29 mouse cellular contexts compared by ENCODE assay signal in genomic region chr11:67381833-67382232, GRCm38 (mm10).
DNase-seq lines count a peak whose midpoint lies in the region; ATAC-seq and TF ChIP-seq lines count a peak whose summit lies in the region.
"Had no signal": no experiment of that assay in that cellular context is flagged by ENCODE, and none has a peak within 500 bp of the region (broad histone marks: within the 10 kb centered on the region; RNA-seq: fewer than 3 reads in every experiment).

No protein-coding gene starts in this region.

- H3K4me3 ChIP-seq in kidney, embryonic 14.5 days (ENCODE audit: low read length) = no peak overlapping the region
- no peak overlapping the region for H3K4me3 ChIP-seq in stomach, postnatal 0 days (ENCODE audit: low read depth, low read length)
- H3K4me3 ChIP-seq: embryonic facial prominence, embryonic 13.5 days; forebrain, embryonic 10.5 days; hindbrain, embryonic 12.5 days; midbrain, embryonic 10.5 days; midbrain, embryonic 15.5 days; stomach, embryonic 15.5 days had no signal

- H3K36me3 ChIP-seq in kidney, embryonic 14.5 days (ENCODE audit: control insufficient read depth, insufficient read depth, low read length) = no peaks in the 10 kb centered on the region
- H3K36me3 ChIP-seq in stomach, postnatal 0 days (ENCODE audit: control insufficient read depth, insufficient read depth, low read length) = no peaks in the 10 kb centered on the region
- H3K36me3 ChIP-seq: embryonic facial prominence, embryonic 13.5 days; forebrain, embryonic 10.5 days; hindbrain, embryonic 12.5 days; midbrain, embryonic 10.5 days; midbrain, embryonic 15.5 days; stomach, embryonic 15.5 days had no signal

- TF ChIP-seq CTCF in stomach, postnatal 0 days (IDR thresholded peaks at IDR 0.05; ENCODE audit: low read depth) = no peak

- no peaks in the 10 kb centered on the region for H3K27me3 ChIP-seq in kidney, embryonic 14.5 days (ENCODE audit: control insufficient read depth, insufficient read depth, low read length)
- no peaks in the 10 kb centered on the region; the same call in 1 of the 2 replicates for H3K27me3 ChIP-seq in stomach, postnatal 0 days (ENCODE audit: control insufficient read depth, insufficient read depth, low read length)
- H3K27me3 ChIP-seq: CH12.LX; embryonic facial prominence, embryonic 13.5 days; midbrain, embryonic 15.5 days; stomach, embryonic 15.5 days had no signal

- 57% methylated on average over 4 of the region's 4 CpGs for WGBS in kidney, embryonic 14.5 days
- WGBS in stomach, postnatal 0 days = 55% methylated on average over 4 of the region's 4 CpGs

- no peak overlapping the region for H3K9ac ChIP-seq in kidney, embryonic 14.5 days (ENCODE audit: low read depth, low read length)
- H3K9ac ChIP-seq in stomach, postnatal 0 days (ENCODE audit: low read length) = no peak overlapping the region
- H3K9ac ChIP-seq: embryonic facial prominence, embryonic 13.5 days; forebrain, postnatal 0 days; hindbrain, embryonic 12.5 days; liver, embryonic 14.5 days; midbrain, embryonic 15.5 days; stomach, embryonic 15.5 days had no signal

- no peak for TF ChIP-seq EP300 in stomach, postnatal 0 days (optimal IDR thresholded peaks at IDR 0.05)

- H3K27ac ChIP-seq in kidney, embryonic 14.5 days (ENCODE audit: low read depth, low read length) = no peak overlapping the region
- no peak overlapping the region for H3K27ac ChIP-seq in stomach, postnatal 0 days (replicated peaks)
- H3K27ac ChIP-seq: embryonic facial prominence, embryonic 13.5 days; forebrain, embryonic 10.5 days; hindbrain, embryonic 12.5 days; hindbrain, postnatal 0 days; liver, embryonic 14.5 days; midbrain, embryonic 10.5 days; midbrain, embryonic 15.5 days; stomach, embryonic 15.5 days had no signal

- ATAC-seq in kidney, embryonic 14.5 days (ENCODE audit: low FRiP score, low TSS enrichment) = no peak
- ATAC-seq in activated CD4-positive, CD25-positive, alpha-beta regulatory T cell, adult 4 months = no peak
- ATAC-seq in stomach, postnatal 0 days (ENCODE audit: low FRiP score, low TSS enrichment) = no peak
- ATAC-seq: forebrain, postnatal 0 days; hindbrain, postnatal 0 days; intestine, embryonic 16.5 days; midbrain, embryonic 15.5 days; Patski had no signal

- H3K4me2 ChIP-seq in kidney, embryonic 14.5 days (replicated peaks; ENCODE audit: low read depth, low read length) = no peak overlapping the region
- no peak overlapping the region for H3K4me2 ChIP-seq in stomach, postnatal 0 days (replicated peaks; ENCODE audit: low read depth)
- H3K4me2 ChIP-seq: embryonic facial prominence, embryonic 13.5 days; heart, embryonic 11.5 days; hindbrain, embryonic 12.5 days; midbrain, embryonic 15.5 days; stomach, embryonic 15.5 days had no signal

- H3K9me3 ChIP-seq in kidney, embryonic 14.5 days (ENCODE audit: control insufficient read depth, low read length) = no peaks in the 10 kb centered on the region
- H3K9me3 ChIP-seq in stomach, postnatal 0 days (ENCODE audit: control insufficient read depth, low read length) = no peaks in the 10 kb centered on the region
- H3K9me3 ChIP-seq: embryonic facial prominence, embryonic 13.5 days; forebrain, embryonic 10.5 days; hindbrain, embryonic 12.5 days; midbrain, embryonic 10.5 days; midbrain, embryonic 15.5 days; stomach, embryonic 15.5 days had no signal

- peak; percentile 26 for DNase-seq in adrenal gland, adult 2 months
- no peak for DNase-seq in adrenal gland, postnatal 4 days (ENCODE audit: low spot score in 2 of 2)
- peak; percentile 18 for DNase-seq in kidney, adult 18-20 months
- DNase-seq in kidney, adult 9 months = peak; percentile 35
- no peak for DNase-seq in stomach, postnatal 0 days (ENCODE audit: low spot score)
- DNase-seq: adrenal gland, postnatal 10 days; cerebellum, adult 18-20 months; forebrain, postnatal 0 days; gastrocnemius, postnatal 14 days; heart, postnatal 36 days; liver; lung, adult 2 months; lung, postnatal 14 days; right cerebral cortex, postnatal 25 days; thymus, postnatal 14 days had no signal

- H3K4me1 ChIP-seq in kidney, embryonic 14.5 days (ENCODE audit: control insufficient read depth, insufficient read depth, low read length) = no peaks in the 10 kb centered on the region
- no peaks in the 10 kb centered on the region for H3K4me1 ChIP-seq in stomach, postnatal 0 days (replicated peaks; ENCODE audit: control insufficient read depth, insufficient read depth)
- H3K4me1 ChIP-seq: embryonic facial prominence, embryonic 13.5 days; stomach, embryonic 15.5 days had no signal

Comparison
In these comparisons a context has a peak if more than half of its experiments do, and no peak if none do; other contexts are left out.
1. DNase-seq: peak in adrenal gland, adult 2 months (single experiment), kidney, adult 18-20 months (single experiment) and kidney, adult 9 months (single experiment); none in adrenal gland, postnatal 4 days (0 of 2) and stomach, postnatal 0 days (single experiment).